Mouse (Mus musculus): ENCODE data around the gene Afap1. TPM values are rescaled to one million over a fixed set of nuclear protein-coding genes. Genes with fewer than 3 reads are reported as not detected.

Gene Afap1
- total and polyA plus RNA-seq, 3 experiments, result 11.5 to 20.6 (median 18.7) TPM

GRCm38 (mm10) chr5:35985611-35986010 is 92.5 kb downstream of the Afap1 start:
- peaks cover 7% of the 10 kb centered on the region for H3K4me1 ChIP-seq (ENCODE audit: control insufficient read depth, insufficient read depth, low read length)
- peak overlapping the region; percentile 76 for H3K27ac ChIP-seq
- no peak overlapping the region for H3K4me3 ChIP-seq
- H3K36me3 ChIP-seq (ENCODE audit: control insufficient read depth, insufficient read depth, low read length), result no peaks in the 10 kb centered on the region
- no peaks in the 10 kb centered on the region for H3K79me2 ChIP-seq (replicated peaks; ENCODE audit: control insufficient read depth, insufficient read depth, low read length)
- TF ChIP-seq POLR2A (IDR thresholded peaks at IDR 0.05; ENCODE audit: insufficient read depth, low read depth, low read length) (no peak), EP300 (IDR thresholded peaks at IDR 0.05; ENCODE audit: insufficient read depth, low read depth, low read length) (no peak), CTCF (IDR thresholded peaks at IDR 0.05) (no peak)
- peak in 1 of 2 experiments; percentile 29 for DNase-seq
- H3K27me3 ChIP-seq (ENCODE audit: control insufficient read depth, insufficient read depth, low read length), result no peaks in the 10 kb centered on the region
- intact Hi-C loops (cut with DNase I), result no loop called here
- H3K9ac ChIP-seq (ENCODE audit: low read depth, low read length), result no peak overlapping the region
- 49% methylated on average over 8 of the region's 8 CpGs for WGBS

DNA sequence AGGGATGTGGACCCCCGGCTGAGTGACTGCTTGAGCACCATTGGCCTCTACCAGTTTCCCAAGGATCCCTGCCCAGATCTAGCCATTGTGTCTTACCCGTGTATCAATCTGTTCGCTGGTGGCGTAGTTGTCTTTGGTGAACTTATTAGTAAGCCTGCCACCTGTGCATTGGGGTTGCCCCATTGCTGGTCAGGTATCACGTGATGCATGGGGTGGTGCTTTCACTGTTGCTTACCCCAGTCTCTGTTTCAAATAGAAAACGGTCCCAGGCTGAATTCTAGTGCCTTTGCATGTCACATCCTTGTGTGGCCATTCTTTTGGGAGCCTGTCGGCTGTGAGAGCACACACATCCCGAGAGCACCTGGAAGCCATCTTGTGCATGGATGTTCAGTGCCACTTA is 95.0 kb downstream of the Afap1 start:
- H3K4me3 ChIP-seq, result no peak overlapping the region
- H3K36me3 ChIP-seq (ENCODE audit: control insufficient read depth, insufficient read depth, low read length), result no peaks in the 10 kb centered on the region
- H3K79me2 ChIP-seq (replicated peaks; ENCODE audit: control insufficient read depth, insufficient read depth, low read length), result no peaks in the 10 kb centered on the region
- no peak for DNase-seq
- H3K27me3 ChIP-seq (ENCODE audit: control insufficient read depth, insufficient read depth, low read length), result no peaks in the 10 kb centered on the region
- peaks cover 6% of the 10 kb centered on the region; the same call in 1 of the 2 replicates for H3K4me1 ChIP-seq (ENCODE audit: control insufficient read depth, insufficient read depth, low read length)
- H3K9ac ChIP-seq (ENCODE audit: low read depth, low read length), result no peak overlapping the region
- 97% methylated on average over 8 of the region's 8 CpGs for WGBS
- TF ChIP-seq CTCF (IDR thresholded peaks at IDR 0.05), result no peak
- TF ChIP-seq EP300 (IDR thresholded peaks at IDR 0.05; ENCODE audit: insufficient read depth, low read depth, low read length), result no peak
- no peak for TF ChIP-seq POLR2A (IDR thresholded peaks at IDR 0.05; ENCODE audit: insufficient read depth, low read depth, low read length)
- H3K27ac ChIP-seq, result no peak overlapping the region
- intact Hi-C loops (cut with DNase I), result no loop called here

- H3K27ac ChIP-seq, result no peak overlapping the region
- no peak for DNase-seq
- no peaks in the 10 kb centered on the region for H3K79me2 ChIP-seq (replicated peaks; ENCODE audit: control insufficient read depth, insufficient read depth, low read length)
- WGBS, result 86% methylated on average over 6 of the region's 6 CpGs
- H3K27me3 ChIP-seq (ENCODE audit: control insufficient read depth, insufficient read depth, low read length), result no peaks in the 10 kb centered on the region
- H3K36me3 ChIP-seq (ENCODE audit: control insufficient read depth, insufficient read depth, low read length), result no peaks in the 10 kb centered on the region
- H3K4me1 ChIP-seq (ENCODE audit: control insufficient read depth, insufficient read depth, low read length), result peaks cover 6% of the 10 kb centered on the region; the same call in 1 of the 2 replicates
- no peak overlapping the region for H3K9ac ChIP-seq (ENCODE audit: low read depth, low read length)
- H3K4me3 ChIP-seq, result no peak overlapping the region
- TF ChIP-seq EP300 (IDR thresholded peaks at IDR 0.05; ENCODE audit: insufficient read depth, low read depth, low read length) (no peak), POLR2A (IDR thresholded peaks at IDR 0.05; ENCODE audit: insufficient read depth, low read depth, low read length) (no peak), CTCF (IDR thresholded peaks at IDR 0.05) (no peak)
- intact Hi-C loops (cut with DNase I), result no loop called here
Measured at GRCm38 (mm10) chr5:35989506-35989905, 96.4 kb downstream of the Afap1 start.

DNA sequence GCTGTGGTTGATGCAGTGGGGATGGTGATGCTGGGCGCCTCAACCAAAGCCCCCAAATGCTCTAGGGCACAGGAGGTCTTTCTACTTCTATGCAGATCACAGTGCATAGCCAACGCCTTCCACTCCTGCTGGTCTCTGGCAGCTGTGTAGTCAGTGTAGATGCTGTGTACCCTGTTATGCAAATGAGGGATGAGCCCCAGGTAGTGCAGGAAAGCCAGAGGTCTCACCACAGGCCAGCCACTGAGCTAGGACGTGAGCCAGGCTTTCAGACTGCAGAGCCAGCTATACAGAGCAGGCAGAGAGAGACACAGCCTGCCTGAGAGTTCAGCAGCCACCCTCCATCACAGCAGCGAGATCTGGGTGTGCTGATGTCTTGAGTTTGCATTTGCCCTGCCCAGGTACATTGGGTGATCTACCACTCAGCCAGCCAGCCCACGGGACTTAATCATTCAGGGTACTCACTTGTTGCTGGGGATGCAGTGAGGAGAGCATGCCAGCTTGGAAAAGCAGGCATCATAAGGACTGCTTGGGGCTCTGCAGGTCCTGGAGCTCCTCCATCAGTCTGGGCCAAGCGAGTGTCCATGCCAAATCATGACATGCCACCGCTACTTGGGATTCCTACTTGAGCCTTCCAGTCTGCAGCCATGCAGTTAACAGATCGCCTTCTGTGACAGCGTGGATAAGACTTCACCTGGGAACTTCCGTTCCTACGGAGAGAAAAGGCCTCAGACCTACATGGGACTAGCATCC is 97.0 kb downstream of the Afap1 start:
- intact Hi-C loops (cut with DNase I), result no loop called here
- TF ChIP-seq POLR2A (IDR thresholded peaks at IDR 0.05; ENCODE audit: insufficient read depth, low read depth, low read length) (no peak), CTCF (IDR thresholded peaks at IDR 0.05) (no peak)
- Histone ChIP-seq H3K36me3 (ENCODE audit: control insufficient read depth, insufficient read depth, low read length) (no peaks in the 10 kb centered on the region), H3K9ac (ENCODE audit: low read depth, low read length) (no peak overlapping the region), H3K27me3 (ENCODE audit: control insufficient read depth, insufficient read depth, low read length) (no peaks in the 10 kb centered on the region), H3K27ac (no peak overlapping the region), H3K79me2 (replicated peaks; ENCODE audit: control insufficient read depth, insufficient read depth, low read length) (no peaks in the 10 kb centered on the region), H3K4me3 (no peak overlapping the region), H3K4me1 (ENCODE audit: control insufficient read depth, insufficient read depth, low read length) (peaks cover 3% of the 10 kb centered on the region; the same call in 1 of the 2 replicates)
- no peak for DNase-seq
- WGBS, result 73% methylated on average over 11 of the region's 11 CpGs

DNA sequence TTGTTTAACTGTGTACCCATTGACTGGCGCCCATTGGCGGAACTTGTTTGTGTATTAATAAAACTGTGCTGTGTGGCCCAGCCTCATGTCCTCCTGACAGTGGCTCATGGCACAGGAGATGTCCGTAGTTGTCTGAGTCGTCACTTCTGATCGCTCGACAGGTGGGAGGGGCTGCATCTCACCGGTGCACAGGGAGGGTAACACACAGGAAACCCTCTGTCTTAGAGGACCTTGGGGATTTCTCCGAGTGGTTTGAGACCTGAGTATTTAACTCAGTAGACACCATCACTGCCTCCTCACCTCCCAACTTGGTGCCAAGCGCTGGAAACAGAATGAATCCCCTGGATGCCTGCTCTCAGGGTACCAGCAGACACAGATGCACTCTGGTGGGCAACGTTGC is 110.7 kb downstream of the Afap1 start:
- WGBS, result 72% methylated on average over 10 of the region's 10 CpGs
- TF ChIP-seq POLR2A (IDR thresholded peaks at IDR 0.05; ENCODE audit: insufficient read depth, low read depth, low read length) (no peak), EP300 (IDR thresholded peaks at IDR 0.05; ENCODE audit: insufficient read depth, low read depth, low read length) (no peak), CTCF (IDR thresholded peaks at IDR 0.05) (no peak)
- Histone ChIP-seq H3K79me2 (replicated peaks; ENCODE audit: control insufficient read depth, insufficient read depth, low read length) (no peaks in the 10 kb centered on the region), H3K4me3 (no peak overlapping the region), H3K27me3 (ENCODE audit: control insufficient read depth, insufficient read depth, low read length) (no peaks in the 10 kb centered on the region), H3K36me3 (ENCODE audit: control insufficient read depth, insufficient read depth, low read length) (no peaks in the 10 kb centered on the region), H3K9ac (ENCODE audit: low read depth, low read length) (no peak overlapping the region), H3K27ac (no peak overlapping the region), H3K4me1 (ENCODE audit: control insufficient read depth, insufficient read depth, low read length) (peaks cover 2% of the 10 kb centered on the region; the same call in 1 of the 2 replicates)
- intact Hi-C loops (cut with DNase I), result no loop called here
- no peak for DNase-seq

DNA sequence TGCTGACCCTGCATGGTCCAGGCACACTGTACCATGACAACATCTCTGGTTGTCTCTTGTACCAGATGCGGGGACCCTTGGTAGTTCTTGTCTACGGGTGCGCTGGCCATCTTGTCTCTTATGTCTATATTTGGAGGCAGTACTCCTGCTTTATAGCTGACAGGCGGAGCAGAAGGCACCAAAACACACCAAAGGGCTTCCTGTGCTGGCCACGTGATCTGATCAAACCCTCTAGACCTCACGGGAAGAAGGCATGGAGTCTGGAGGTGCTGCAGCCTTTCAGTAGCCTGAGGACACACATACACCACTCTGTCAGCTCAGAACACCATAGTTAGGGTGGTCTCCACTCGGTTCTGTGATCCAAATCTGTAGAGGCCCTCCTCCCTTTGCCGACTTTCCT is 113.0 kb downstream of the Afap1 start:
- peaks cover 2% of the 10 kb centered on the region; the same call in 1 of the 2 replicates for H3K4me1 ChIP-seq (ENCODE audit: control insufficient read depth, insufficient read depth, low read length)

More for the DNA sequence above, 113.0 kb downstream of the Afap1 start:
- H3K27me3 ChIP-seq (ENCODE audit: control insufficient read depth, insufficient read depth, low read length), result no peaks in the 10 kb centered on the region
- DNase-seq, result no peak
- TF ChIP-seq POLR2A (IDR thresholded peaks at IDR 0.05; ENCODE audit: insufficient read depth, low read depth, low read length), result no peak
- TF ChIP-seq CTCF (IDR thresholded peaks at IDR 0.05), result no peak
- TF ChIP-seq EP300 (IDR thresholded peaks at IDR 0.05; ENCODE audit: insufficient read depth, low read depth, low read length), result no peak
- no peak overlapping the region for H3K27ac ChIP-seq
- H3K79me2 ChIP-seq (replicated peaks; ENCODE audit: control insufficient read depth, insufficient read depth, low read length), result no peaks in the 10 kb centered on the region
- WGBS, result 63% methylated on average over 8 of the region's 8 CpGs
- intact Hi-C loops (cut with DNase I), result no loop called here
- no peaks in the 10 kb centered on the region for H3K36me3 ChIP-seq (ENCODE audit: control insufficient read depth, insufficient read depth, low read length)
- H3K9ac ChIP-seq (ENCODE audit: low read depth, low read length), result no peak overlapping the region
- no peak overlapping the region for H3K4me3 ChIP-seq

All from heart, adult 2 months (tissue).